Mouse (Mus musculus): ENCODE results near the gene Aadacl3. TPM values are rescaled to one million over a fixed set of nuclear protein-coding genes. Genes with fewer than 3 reads are reported as not detected.

The Aadacl3 gene
- polyA plus RNA-seq (2015; fragmentation: Nextera tagmentation; extraction: Ambion mirVana): not detected in 2 replicates

DNA sequence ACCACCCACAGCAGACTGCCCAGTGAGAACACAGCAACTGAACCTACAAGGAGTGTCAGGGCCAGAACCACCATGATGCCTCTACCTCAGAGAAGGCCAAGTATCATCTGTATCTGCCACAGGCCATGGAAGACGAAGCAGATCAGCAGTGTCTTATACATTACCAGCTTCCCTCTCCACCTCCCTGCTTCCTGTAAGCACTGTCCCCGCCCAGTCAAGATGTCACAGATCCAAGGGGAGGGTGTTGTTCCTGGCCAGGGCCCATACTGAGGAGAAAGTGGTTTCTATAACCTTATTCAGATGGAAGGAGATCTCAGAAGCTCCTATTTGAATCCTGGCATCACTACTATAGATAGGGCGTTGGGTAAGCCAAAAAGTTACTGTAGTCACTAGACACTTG is at the start of gene Aadacl3:
Aadacl3 (minus strand) TSS at position 101 of the 400 bp plus-strand sequence.
- 43% methylated on average over 3 of the region's 3 CpGs for WGBS (ENCODE audit: insufficient replicate concordance)
- no peak for DNase-seq
- Histone ChIP-seq H3K4me3 (replicated peaks) (no peak within 1 kb of the TSS), H3K27me3 (no peaks in the 10 kb centered on the region), H3K36me3 (no peaks in the 10 kb centered on the region), H3K9ac (no peak within 1 kb of the TSS), H3K9me3 (replicated peaks) (no peaks in the 10 kb centered on the region; the same call in 1 of the 2 replicates), H3K4me2 (no peak within 1 kb of the TSS), H3K27ac (no peak within 1 kb of the TSS), H3K4me1 (replicated peaks) (no peaks in the 10 kb centered on the region)
- ATAC-seq (ENCODE audit: low read depth): no peak

DNA sequence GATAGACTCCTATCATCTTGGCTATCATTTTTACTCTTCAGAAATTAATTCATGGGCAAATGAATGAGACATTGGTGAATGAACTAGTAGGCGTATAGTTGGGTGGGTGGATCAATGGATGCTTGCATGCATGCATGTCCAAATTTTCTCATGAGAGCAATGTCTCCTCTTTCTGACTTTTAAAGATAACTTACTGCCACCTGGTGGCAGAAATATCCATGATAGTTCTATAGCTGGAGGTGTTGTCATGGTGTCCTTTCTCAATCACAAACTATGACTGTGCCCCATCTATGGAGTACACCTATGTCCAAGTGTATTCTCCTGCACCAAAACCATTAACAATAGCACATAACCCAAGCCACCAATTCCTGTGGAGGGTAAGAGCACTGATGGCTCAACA is 43.0 kb upstream of the Aadacl3 start:
- Histone ChIP-seq H3K4me3 (replicated peaks) (no peak overlapping the region), H3K27me3 (no peaks in the 10 kb centered on the region), H3K36me3 (no peaks in the 10 kb centered on the region), H3K9me3 (replicated peaks) (peaks cover 9% of the 10 kb centered on the region; the same call in 1 of the 2 replicates), H3K27ac (no peak overlapping the region), H3K4me2 (no peak overlapping the region), H3K9ac (no peak overlapping the region), H3K4me1 (replicated peaks) (no peaks in the 10 kb centered on the region)
- ATAC-seq (ENCODE audit: low read depth) (no peak), DNase-seq (no peak)
- 41% methylated on average over 1 of the region's 1 CpGs for WGBS (ENCODE audit: insufficient replicate concordance)

DNA sequence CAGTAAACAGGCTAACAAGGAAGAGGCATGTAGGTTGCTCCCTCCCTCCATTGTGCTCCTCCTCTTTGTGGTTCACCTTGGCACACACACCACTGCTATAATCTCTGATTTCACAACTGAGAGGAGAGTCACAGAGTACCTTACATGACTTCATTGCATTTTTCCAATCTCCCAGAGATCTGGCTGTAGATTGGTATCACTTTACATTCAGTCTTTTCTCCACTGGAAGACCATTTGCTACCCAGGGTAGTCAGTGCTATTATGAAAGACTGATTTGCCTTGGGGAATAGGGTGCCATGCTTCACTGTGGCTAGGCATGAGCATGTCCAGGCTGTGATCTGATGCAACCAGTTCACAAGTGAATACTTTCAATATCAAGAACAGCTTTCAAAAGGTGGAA is 29.8 kb upstream of the Aadacl3 start:
- Histone ChIP-seq H3K36me3 (no peaks in the 10 kb centered on the region), H3K27me3 (no peaks in the 10 kb centered on the region), H3K9ac (no peak overlapping the region), H3K4me2 (no peak overlapping the region), H3K4me1 (replicated peaks) (no peaks in the 10 kb centered on the region), H3K4me3 (replicated peaks) (no peak overlapping the region), H3K27ac (no peak overlapping the region), H3K9me3 (replicated peaks) (no peaks in the 10 kb centered on the region)
- DNase-seq (no peak), ATAC-seq (ENCODE audit: low read depth) (no peak)

DNA sequence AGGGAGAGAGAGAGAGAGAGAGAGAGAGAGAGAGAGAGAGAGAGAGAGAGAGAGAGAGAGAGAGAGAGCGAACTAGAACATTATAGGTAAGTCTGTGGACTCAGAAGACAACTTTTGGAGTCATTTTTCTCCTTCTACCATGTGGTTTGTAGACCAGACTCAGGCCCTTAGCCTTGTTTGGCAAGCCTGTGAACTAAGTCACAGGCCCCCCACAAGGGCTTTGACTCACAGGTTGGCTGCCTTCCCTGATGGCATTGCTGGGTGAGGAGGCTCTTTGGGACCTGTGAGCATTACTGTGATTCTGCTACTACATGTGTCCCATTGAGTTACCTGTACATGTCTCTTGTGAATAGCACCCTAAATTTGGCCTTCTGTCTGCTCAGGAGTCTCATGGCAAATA is 4.5 kb upstream of the Aadacl3 start:
- Histone ChIP-seq H3K36me3 (no peaks in the 10 kb centered on the region), H3K27ac (no peak overlapping the region), H3K4me3 (replicated peaks) (no peak overlapping the region), H3K27me3 (no peaks in the 10 kb centered on the region), H3K9ac (no peak overlapping the region), H3K4me2 (no peak overlapping the region), H3K4me1 (replicated peaks) (no peaks in the 10 kb centered on the region), H3K9me3 (replicated peaks) (no peaks in the 10 kb centered on the region; the same call in 1 of the 2 replicates)
- no peak for DNase-seq
- 25% methylated on average over 1 of the region's 1 CpGs for WGBS (ENCODE audit: insufficient replicate concordance)
- ATAC-seq (ENCODE audit: low read depth): no peak

DNA sequence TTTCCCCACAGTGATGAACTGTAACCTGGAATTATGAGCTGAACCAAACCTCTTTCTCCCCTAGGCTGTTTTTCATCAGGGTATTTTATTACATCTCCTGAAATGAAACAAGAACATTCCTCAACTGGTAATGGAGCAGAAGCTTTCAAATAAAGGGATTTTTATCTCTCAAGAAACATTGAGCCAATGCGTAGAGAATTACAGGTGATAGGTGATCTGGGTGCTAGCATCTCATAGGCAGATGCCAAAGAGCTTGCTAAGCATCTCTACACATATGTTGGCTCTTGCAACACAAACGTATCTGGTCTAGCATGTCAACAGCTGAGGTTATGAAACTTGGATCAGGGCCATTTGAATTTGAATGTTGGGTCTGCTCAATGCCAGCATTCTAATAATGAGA is 1.6 kb upstream of the Aadacl3 start:
- Histone ChIP-seq H3K27ac (no peak overlapping the region), H3K9me3 (replicated peaks) (no peaks in the 10 kb centered on the region; the same call in 1 of the 2 replicates), H3K36me3 (no peaks in the 10 kb centered on the region), H3K4me2 (no peak overlapping the region), H3K4me3 (replicated peaks) (no peak overlapping the region), H3K4me1 (replicated peaks) (no peaks in the 10 kb centered on the region), H3K9ac (no peak overlapping the region), H3K27me3 (no peaks in the 10 kb centered on the region)
- no peak for DNase-seq
- WGBS (ENCODE audit: insufficient replicate concordance): 58% methylated on average over 2 of the region's 2 CpGs
- ATAC-seq (ENCODE audit: low read depth): no peak

DNA sequence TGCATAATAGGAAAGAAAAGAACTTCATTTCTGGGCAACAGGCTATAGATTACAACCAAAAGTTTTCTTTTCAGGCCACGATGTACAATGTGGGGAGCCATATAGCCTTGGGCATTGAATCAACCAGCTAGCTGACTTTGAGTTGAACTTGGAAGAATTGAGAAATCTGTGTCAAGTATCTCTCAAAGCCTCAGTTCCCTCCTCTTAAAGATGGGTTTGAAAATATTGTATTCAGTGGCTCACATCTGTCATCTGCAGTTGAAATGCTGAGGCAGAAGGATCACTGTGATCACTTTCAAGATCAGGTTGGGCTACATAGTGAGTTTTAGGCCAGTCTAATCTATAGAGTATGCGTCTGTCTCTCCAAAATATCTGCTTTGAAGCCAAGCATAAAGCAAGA is 10.3 kb downstream of the Aadacl3 start, which contains the start of gene Gm9944:
Gm9944 (minus strand) TSS at position 101 of the 400 bp plus-strand sequence.
- H3K27ac ChIP-seq: no peak within 1 kb of the TSS
- H3K36me3 ChIP-seq: no peaks in the 10 kb centered on the region
- H3K4me3 ChIP-seq (replicated peaks): no peak within 1 kb of the TSS
- no peak for DNase-seq
- no peak for ATAC-seq (ENCODE audit: low read depth)
- no peak within 1 kb of the TSS for H3K4me2 ChIP-seq
- no peaks in the 10 kb centered on the region for H3K27me3 ChIP-seq
- no peaks in the 10 kb centered on the region for H3K4me1 ChIP-seq (replicated peaks)
- 47% methylated on average over 2 of the region's 2 CpGs for WGBS (ENCODE audit: insufficient replicate concordance)
- no peak within 1 kb of the TSS for H3K9ac ChIP-seq
- H3K9me3 ChIP-seq (replicated peaks): 0 out of 2 replicates have a peak, but pooled peaks cover 5% of the 10 kb centered on the region

DNA sequence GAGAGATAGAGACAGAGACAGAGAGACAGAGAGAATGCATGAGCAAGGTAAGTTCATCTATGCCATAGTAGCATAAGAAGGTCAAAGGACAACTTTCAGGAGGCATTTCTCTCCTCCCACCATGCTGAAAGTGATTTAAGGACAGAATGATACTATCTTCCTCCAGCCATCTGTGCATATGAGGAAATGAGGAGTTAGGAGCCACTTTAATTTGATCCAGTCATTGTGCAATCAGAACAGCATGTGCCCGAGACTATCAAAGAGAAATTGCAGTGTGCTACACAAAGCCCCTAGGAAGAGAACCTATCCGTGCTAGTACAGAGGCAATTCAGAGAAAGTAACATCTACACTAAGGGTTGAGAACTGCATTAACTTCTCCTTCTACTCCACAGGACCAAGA is 15.0 kb downstream of the Aadacl3 start:
- Histone ChIP-seq H3K4me1 (replicated peaks) (no peaks in the 10 kb centered on the region), H3K9ac (no peak overlapping the region), H3K36me3 (no peaks in the 10 kb centered on the region), H3K9me3 (replicated peaks) (no peaks in the 10 kb centered on the region), H3K4me2 (no peak overlapping the region), H3K4me3 (replicated peaks) (no peak overlapping the region), H3K27ac (no peak overlapping the region), H3K27me3 (no peaks in the 10 kb centered on the region)
- DNase-seq (no peak), ATAC-seq (ENCODE audit: low read depth) (no peak)
- WGBS (ENCODE audit: insufficient replicate concordance): 42% methylated on average over 2 of the region's 2 CpGs

DNA sequence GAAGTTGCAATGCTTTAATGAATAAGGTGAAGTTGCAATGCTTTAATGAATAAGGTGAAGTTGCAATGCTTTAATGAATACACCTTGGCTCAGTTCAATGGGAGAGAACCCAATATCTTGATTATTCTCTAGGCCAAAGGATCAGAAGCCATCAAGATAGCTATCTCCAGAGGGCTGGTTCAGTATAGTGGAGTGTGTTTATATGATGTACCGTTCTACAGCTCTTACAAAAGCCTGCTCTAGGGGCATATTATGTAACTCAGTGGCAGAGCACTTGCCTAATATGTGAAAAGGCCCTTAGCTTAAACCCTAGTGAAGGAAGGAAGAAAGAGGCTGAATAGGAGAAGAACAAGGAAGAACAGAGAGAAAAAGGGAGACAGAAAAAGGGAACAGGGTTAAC is 22.0 kb downstream of the Aadacl3 start:
- no peak for ATAC-seq (ENCODE audit: low read depth)
- H3K9me3 ChIP-seq (replicated peaks): no peaks in the 10 kb centered on the region
- WGBS (ENCODE audit: insufficient replicate concordance): 68% methylated on average over 1 of the region's 1 CpGs

DNA sequence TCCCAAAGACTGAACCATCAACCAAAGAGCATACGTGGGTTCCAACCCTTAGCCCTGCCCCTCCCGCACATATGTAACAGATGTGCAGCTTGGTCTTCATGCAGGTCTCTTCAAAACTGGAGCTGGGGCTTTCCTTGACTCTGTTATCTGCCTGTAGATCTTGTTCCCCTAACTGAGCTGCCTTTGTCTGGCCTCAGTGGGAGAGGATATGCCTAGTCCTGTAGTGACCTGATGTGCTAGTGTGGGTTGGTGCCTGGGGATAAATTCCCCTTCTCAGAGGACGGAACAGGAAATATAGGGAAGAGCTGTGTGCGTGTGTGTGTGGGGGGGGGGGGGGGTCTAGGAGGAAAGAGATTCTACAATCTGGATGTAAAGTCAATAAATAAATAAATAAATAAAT is 22.5 kb downstream of the Aadacl3 start:
- Histone ChIP-seq H3K4me1 (replicated peaks) (no peaks in the 10 kb centered on the region), H3K9ac (no peak overlapping the region), H3K4me3 (replicated peaks) (no peak overlapping the region), H3K27me3 (no peaks in the 10 kb centered on the region), H3K36me3 (no peaks in the 10 kb centered on the region), H3K9me3 (replicated peaks) (no peaks in the 10 kb centered on the region), H3K4me2 (no peak overlapping the region), H3K27ac (no peak overlapping the region)
- WGBS (ENCODE audit: insufficient replicate concordance): 61% methylated on average over 4 of the region's 4 CpGs
- no peak for ATAC-seq (ENCODE audit: low read depth)
- DNase-seq: no peak

More for the DNA sequence above, 22.0 kb downstream of the Aadacl3 start:
- Histone ChIP-seq H3K4me1 (replicated peaks) (no peaks in the 10 kb centered on the region), H3K9ac (no peak overlapping the region), H3K27ac (no peak overlapping the region), H3K27me3 (no peaks in the 10 kb centered on the region), H3K36me3 (no peaks in the 10 kb centered on the region), H3K4me2 (no peak overlapping the region), H3K4me3 (replicated peaks) (no peak overlapping the region)
- DNase-seq: no peak

DNA sequence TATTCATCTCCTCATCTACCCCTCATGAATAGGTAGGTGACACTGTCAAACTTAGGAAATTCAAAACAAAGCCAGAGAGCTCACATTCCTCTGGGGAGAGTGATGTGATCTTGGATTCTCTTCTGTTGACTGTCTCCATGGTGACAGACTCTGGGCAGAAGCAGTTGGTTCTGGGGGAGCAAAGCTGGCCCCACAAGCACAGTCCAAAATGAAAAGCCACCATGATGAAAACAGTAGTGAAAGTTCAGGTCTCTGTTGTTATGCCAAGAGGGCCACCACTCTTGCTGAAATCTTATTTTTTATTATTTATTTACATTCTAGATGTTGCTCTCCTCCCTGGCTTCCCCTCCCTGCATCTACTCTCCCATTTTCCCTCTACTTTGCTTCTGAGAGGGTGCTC is 24.9 kb downstream of the Aadacl3 start, which contains the start of gene 1700012P22Rik:
1700012P22Rik (minus strand) TSS at position 101 of the 400 bp plus-strand sequence.
- Histone ChIP-seq H3K36me3 (no peaks in the 10 kb centered on the region), H3K4me3 (replicated peaks) (no peak within 1 kb of the TSS), H3K9ac (no peak within 1 kb of the TSS), H3K4me2 (no peak within 1 kb of the TSS), H3K27me3 (no peaks in the 10 kb centered on the region), H3K4me1 (replicated peaks) (no peaks in the 10 kb centered on the region), H3K27ac (no peak within 1 kb of the TSS), H3K9me3 (replicated peaks) (no peaks in the 10 kb centered on the region)
- DNase-seq (no peak), ATAC-seq (ENCODE audit: low read depth) (no peak)

DNA sequence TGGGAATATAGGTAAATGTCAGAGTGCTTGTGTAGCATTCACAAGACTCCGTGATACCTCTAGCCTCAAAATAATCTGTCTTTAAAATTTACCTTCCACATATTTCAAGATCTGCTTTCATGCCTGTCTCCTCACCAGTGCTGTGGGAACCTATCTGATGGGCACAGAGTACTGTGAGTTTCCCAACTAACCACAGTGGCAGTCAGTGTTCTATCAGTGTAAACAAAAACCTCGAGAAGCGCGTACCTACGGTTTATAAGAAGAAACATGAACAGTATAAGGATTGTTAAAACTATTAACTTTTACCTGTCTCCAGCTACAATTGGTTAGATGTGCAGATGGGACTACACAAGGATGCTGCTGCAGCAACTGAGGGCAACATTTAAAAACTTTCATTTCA is 30.3 kb downstream of the Aadacl3 start:
- Histone ChIP-seq H3K9ac (no peak overlapping the region), H3K27ac (no peak overlapping the region), H3K36me3 (no peaks in the 10 kb centered on the region), H3K4me1 (replicated peaks) (no peaks in the 10 kb centered on the region), H3K9me3 (replicated peaks) (no peaks in the 10 kb centered on the region), H3K27me3 (no peaks in the 10 kb centered on the region), H3K4me3 (replicated peaks) (no peak overlapping the region), H3K4me2 (no peak overlapping the region)
- WGBS (ENCODE audit: insufficient replicate concordance): 80% methylated on average over 5 of the region's 5 CpGs
- DNase-seq (no peak), ATAC-seq (ENCODE audit: low read depth) (no peak)

DNA sequence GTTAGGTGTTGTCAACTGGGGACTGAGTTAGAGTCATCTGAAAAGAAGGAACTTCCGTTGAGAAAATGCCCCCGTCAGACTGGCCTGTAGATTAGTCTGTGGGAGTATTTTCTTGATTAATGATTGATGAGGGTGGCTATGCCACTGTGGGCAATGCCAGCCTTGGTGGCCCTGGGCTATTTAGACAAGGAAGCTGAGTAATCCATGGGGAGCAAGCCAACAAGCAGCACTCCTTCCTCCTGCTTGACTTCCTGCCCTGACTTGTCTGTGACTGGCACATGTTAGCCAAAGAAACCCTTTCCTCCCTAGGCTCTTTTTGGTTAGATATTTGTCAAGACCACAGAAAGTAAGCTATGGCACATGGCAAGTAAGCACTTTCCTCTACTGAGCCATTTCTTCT is 32.8 kb downstream of the Aadacl3 start:
- Histone ChIP-seq H3K4me3 (replicated peaks) (no peak overlapping the region), H3K27me3 (no peaks in the 10 kb centered on the region), H3K9ac (no peak overlapping the region), H3K36me3 (no peaks in the 10 kb centered on the region), H3K9me3 (replicated peaks) (no peaks in the 10 kb centered on the region), H3K4me1 (replicated peaks) (no peaks in the 10 kb centered on the region), H3K27ac (no peak overlapping the region), H3K4me2 (no peak overlapping the region)
- ATAC-seq (ENCODE audit: low read depth) (no peak), DNase-seq (no peak)
- WGBS (ENCODE audit: insufficient replicate concordance): 60% methylated on average over 2 of the region's 2 CpGs
